Comparison of ENCODE assay signal across 25 mouse cellular contexts in genomic region chr12:61470092-61470491, GRCm38 (mm10). TPM values are rescaled to one million over a fixed set of nuclear protein-coding genes. Genes with fewer than 3 reads are reported as not detected.
"Had no signal": no experiment of that assay in that cellular context is flagged by ENCODE, and none has a peak within 500 bp of the region (broad histone marks: within the 10 kb centered on the region; RNA-seq: fewer than 3 reads in every experiment).

No protein-coding gene starts in this region.

- DNase-seq: gastrocnemius, postnatal 14 days; gastrocnemius, postnatal 36 days; heart, adult 11 months; heart, adult 2 months; heart, postnatal 4 days; kidney, adult 2 months; kidney, adult 9 months; kidney, postnatal 14 days; kidney, postnatal 36 days; layer of hippocampus, adult 9-11 months; layer of hippocampus, postnatal 36 days; liver; liver, embryonic 13.5 days had no signal

- H3K36me3 ChIP-seq: heart, embryonic 13.5 days; heart, embryonic 15.5 days; hindbrain, embryonic 10.5 days; hindbrain, embryonic 12.5 days; intestine, embryonic 15.5 days; kidney, embryonic 15.5 days; limb, embryonic 10.5 days; limb, embryonic 12.5 days; liver, embryonic 13.5 days; liver, embryonic 15.5 days had no signal

- H3K4me3 ChIP-seq: heart, adult 2 months; heart, embryonic 13.5 days; heart, embryonic 15.5 days; hindbrain, embryonic 10.5 days; hindbrain, embryonic 12.5 days; intestine, embryonic 15.5 days; kidney, embryonic 15.5 days; limb, embryonic 10.5 days; limb, embryonic 12.5 days; liver, embryonic 13.5 days; liver, embryonic 15.5 days had no signal

- H3K27me3 ChIP-seq: heart, embryonic 13.5 days; heart, embryonic 15.5 days; hindbrain, embryonic 12.5 days; intestine, embryonic 15.5 days; kidney, embryonic 15.5 days; limb, embryonic 12.5 days; liver, embryonic 13.5 days; liver, embryonic 15.5 days had no signal

- H3K27ac ChIP-seq: heart, adult 2 months; heart, embryonic 13.5 days; heart, embryonic 15.5 days; hindbrain, embryonic 10.5 days; hindbrain, embryonic 12.5 days; hindbrain, embryonic 14.5 days; intestine, embryonic 15.5 days; kidney, embryonic 15.5 days; kidney, postnatal 0 days; limb, embryonic 10.5 days; limb, embryonic 12.5 days; liver, embryonic 13.5 days; liver, embryonic 15.5 days had no signal

- H3K4me1 ChIP-seq: heart, embryonic 13.5 days; heart, embryonic 15.5 days; hindbrain, embryonic 10.5 days; hindbrain, embryonic 12.5 days; intestine, embryonic 15.5 days; kidney, embryonic 15.5 days; limb, embryonic 10.5 days; limb, embryonic 12.5 days; liver, embryonic 13.5 days; liver, embryonic 15.5 days had no signal

- H3K9ac ChIP-seq: heart, embryonic 13.5 days; heart, embryonic 15.5 days; hindbrain, embryonic 12.5 days; hindbrain, embryonic 14.5 days; intestine, embryonic 15.5 days; kidney, embryonic 15.5 days; limb, embryonic 12.5 days; liver, embryonic 13.5 days; liver, embryonic 15.5 days had no signal

- H3K9me3 ChIP-seq: heart, embryonic 13.5 days; heart, embryonic 15.5 days; hindbrain, embryonic 10.5 days; hindbrain, embryonic 12.5 days; intestine, embryonic 15.5 days; kidney, embryonic 15.5 days; limb, embryonic 10.5 days; limb, embryonic 12.5 days; liver, embryonic 13.5 days; liver, embryonic 15.5 days had no signal

RNA-seq across cellular contexts. Expression of gene Lrfn5, which starts 52.9 kb away (rescaled TPM):
- total RNA-seq: gastrocnemius, postnatal 36 days; heart, adult 2 months; heart, postnatal 25 days had no signal
- polyA plus RNA-seq: heart, adult 2 months; kidney, adult 2 months had no signal
